23 mouse cellular contexts compared by ENCODE assay signal in the genomic region with DNA sequence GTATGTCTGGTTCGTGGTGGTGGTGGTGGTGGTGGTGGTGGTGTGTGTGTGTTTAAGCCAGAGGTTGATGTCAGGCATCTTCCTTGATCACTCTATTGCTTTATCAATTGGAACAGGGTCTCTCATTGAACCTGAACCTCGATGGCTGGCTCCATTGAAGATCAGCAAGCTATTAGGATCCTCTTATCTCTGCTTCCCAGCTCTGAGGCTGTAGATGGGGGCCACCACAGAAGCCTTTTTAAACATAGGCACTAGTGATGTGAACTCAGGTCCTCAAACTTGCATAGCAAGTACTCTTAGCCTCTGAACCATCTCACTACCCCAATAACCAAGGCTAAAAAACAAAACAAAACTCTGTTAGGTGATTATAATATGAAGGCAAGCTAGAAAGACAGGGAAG.
DNase-seq lines count a peak whose midpoint lies in the region; ATAC-seq and TF ChIP-seq lines count a peak whose summit lies in the region.
"Had no signal": no experiment of that assay in that cellular context is flagged by ENCODE, and none has a peak within 500 bp of the region (broad histone marks: within the 10 kb centered on the region; RNA-seq: fewer than 3 reads in every experiment).

No protein-coding gene starts in this region.

- no peak for TF ChIP-seq EP300 in liver, postnatal 0 days (IDR thresholded peaks at IDR 0.05; ENCODE audit: low read depth)

- peak; percentile 67 for ATAC-seq in liver, embryonic 11.5 days (replicated peaks; ENCODE audit: low FRiP score)
- no peak for ATAC-seq in liver, postnatal 0 days
- ATAC-seq in liver, embryonic 13.5 days (ENCODE audit: low read depth), result peak; percentile 50
- 0 out of 2 replicates have a peak, but pooled peaks have one; percentile 18 for ATAC-seq in liver, embryonic 15.5 days (ENCODE audit: insufficient read depth)
- ATAC-seq: CD4-positive, CD25-positive, alpha-beta regulatory T cell, adult 4 months; forebrain, embryonic 13.5 days; forebrain, embryonic 15.5 days; forebrain, postnatal 0 days had no signal

- H3K9me3 ChIP-seq in liver, embryonic 11.5 days (ENCODE audit: control insufficient read depth, low read length), result no peaks in the 10 kb centered on the region
- no peaks in the 10 kb centered on the region for H3K9me3 ChIP-seq in liver, postnatal 0 days (ENCODE audit: low read length)
- H3K9me3 ChIP-seq in liver, embryonic 13.5 days (replicated peaks), result no peaks in the 10 kb centered on the region
- no peaks in the 10 kb centered on the region for H3K9me3 ChIP-seq in liver, embryonic 15.5 days (replicated peaks)
- H3K9me3 ChIP-seq: embryonic facial prominence, embryonic 10.5 days; embryonic facial prominence, embryonic 12.5 days; forebrain, embryonic 13.5 days; forebrain, embryonic 15.5 days; G1E had no signal

- H3K4me3 ChIP-seq in liver, embryonic 11.5 days (ENCODE audit: low read depth, low read length), result no peak overlapping the region
- H3K4me3 ChIP-seq in liver, postnatal 0 days (ENCODE audit: low read depth, low read length), result no peak overlapping the region
- H3K4me3 ChIP-seq in liver, embryonic 13.5 days (replicated peaks), result no peak overlapping the region
- no peak overlapping the region for H3K4me3 ChIP-seq in liver, embryonic 15.5 days (replicated peaks)
- H3K4me3 ChIP-seq: embryonic facial prominence, embryonic 10.5 days; embryonic facial prominence, embryonic 12.5 days; forebrain, embryonic 13.5 days; forebrain, embryonic 15.5 days had no signal

- TF ChIP-seq CTCF in liver, postnatal 0 days (IDR thresholded peaks at IDR 0.05; ENCODE audit: low read depth), result no peak

- no peak overlapping the region for H3K4me2 ChIP-seq in liver, embryonic 11.5 days
- H3K4me2 ChIP-seq in liver, postnatal 0 days (ENCODE audit: low read depth, low read length), result no peak overlapping the region
- no peak overlapping the region for H3K4me2 ChIP-seq in liver, embryonic 13.5 days
- H3K4me2 ChIP-seq in liver, embryonic 15.5 days, result no peak overlapping the region
- H3K4me2 ChIP-seq: embryonic facial prominence, embryonic 12.5 days; forebrain, embryonic 13.5 days; forebrain, embryonic 15.5 days had no signal

- H3K36me3 ChIP-seq in liver, embryonic 11.5 days (ENCODE audit: control insufficient read depth, insufficient read depth, low read length), result no peaks in the 10 kb centered on the region
- H3K36me3 ChIP-seq in liver, postnatal 0 days (replicated peaks; ENCODE audit: insufficient read depth, low read length), result no peaks in the 10 kb centered on the region
- H3K36me3 ChIP-seq in liver, embryonic 13.5 days, result no peaks in the 10 kb centered on the region
- H3K36me3 ChIP-seq in liver, embryonic 15.5 days (replicated peaks), result no peaks in the 10 kb centered on the region
- H3K36me3 ChIP-seq: embryonic facial prominence, embryonic 10.5 days; embryonic facial prominence, embryonic 12.5 days; forebrain, embryonic 15.5 days; G1E had no signal

- 30% methylated on average over 2 of the region's 2 CpGs for WGBS in liver, embryonic 11.5 days
- 35% methylated on average over 2 of the region's 2 CpGs for WGBS in liver, postnatal 0 days (ENCODE audit: insufficient replicate concordance)
- WGBS in liver, embryonic 13.5 days (ENCODE audit: insufficient replicate concordance), result 18% methylated on average over 2 of the region's 2 CpGs
- 26% methylated on average over 2 of the region's 2 CpGs for WGBS in liver, embryonic 15.5 days (ENCODE audit: insufficient replicate concordance)

- H3K9ac ChIP-seq in liver, embryonic 11.5 days (ENCODE audit: low read depth, low read length), result no peak overlapping the region
- no peak overlapping the region for H3K9ac ChIP-seq in liver, postnatal 0 days (replicated peaks)
- no peak overlapping the region for H3K9ac ChIP-seq in liver, embryonic 13.5 days
- H3K9ac ChIP-seq in liver, embryonic 15.5 days, result no peak overlapping the region
- H3K9ac ChIP-seq: embryonic facial prominence, embryonic 12.5 days; forebrain, embryonic 13.5 days; forebrain, embryonic 15.5 days; forebrain, postnatal 0 days had no signal

- no peaks in the 10 kb centered on the region for H3K4me1 ChIP-seq in liver, embryonic 11.5 days (replicated peaks; ENCODE audit: control insufficient read depth, insufficient read depth, low read length)
- no peaks in the 10 kb centered on the region for H3K4me1 ChIP-seq in liver, postnatal 0 days (ENCODE audit: insufficient read depth)
- H3K4me1 ChIP-seq in liver, embryonic 13.5 days (replicated peaks), result no peaks in the 10 kb centered on the region
- H3K4me1 ChIP-seq in liver, embryonic 15.5 days (replicated peaks), result no peaks in the 10 kb centered on the region
- H3K4me1 ChIP-seq: embryonic facial prominence, embryonic 10.5 days; embryonic facial prominence, embryonic 12.5 days; forebrain, embryonic 13.5 days; forebrain, embryonic 15.5 days had no signal

- no peak overlapping the region for H3K27ac ChIP-seq in liver, embryonic 11.5 days (ENCODE audit: low read depth, low read length)
- H3K27ac ChIP-seq in liver, postnatal 0 days (ENCODE audit: low read depth), result no peak overlapping the region
- H3K27ac ChIP-seq in liver, embryonic 13.5 days, result no peak overlapping the region
- no peak overlapping the region for H3K27ac ChIP-seq in liver, embryonic 15.5 days (replicated peaks)
- H3K27ac ChIP-seq: embryonic facial prominence, embryonic 10.5 days; embryonic facial prominence, embryonic 12.5 days; forebrain, embryonic 13.5 days; forebrain, embryonic 15.5 days had no signal

- DNase-seq in liver, embryonic 11.5 days (ENCODE audit: low spot score), result no peak
- no peak for DNase-seq in liver, postnatal 0 days
- no peak for DNase-seq in liver, embryonic 13.5 days
- no peak for DNase-seq in cerebellum, postnatal 4 days (ENCODE audit: low spot score in 2 of 2)
- DNase-seq: adrenal gland, adult 2 months; adrenal gland, postnatal 10 days; adrenal gland, postnatal 25 days; B cell, adult 2 months; cerebellum, adult 11 months; cerebellum, adult 18-20 months; cerebellum, adult 8-10 months; cerebellum, adult 9-11 months; cerebellum, postnatal 14 days; cerebellum, postnatal 36 days; forebrain, postnatal 0 days had no signal

- no peaks in the 10 kb centered on the region for H3K27me3 ChIP-seq in liver, embryonic 11.5 days (replicated peaks; ENCODE audit: control insufficient read depth, insufficient read depth, low read length)
- no peaks in the 10 kb centered on the region for H3K27me3 ChIP-seq in liver, postnatal 0 days (ENCODE audit: insufficient read depth, low read length)
- H3K27me3 ChIP-seq in liver, embryonic 13.5 days, result no peaks in the 10 kb centered on the region
- H3K27me3 ChIP-seq in liver, embryonic 15.5 days, result no peaks in the 10 kb centered on the region
- H3K27me3 ChIP-seq: CH12.LX; embryonic facial prominence, embryonic 12.5 days; forebrain, embryonic 13.5 days; forebrain, embryonic 15.5 days had no signal
